Mouse (Mus musculus): ENCODE results near the gene Icam1. TPM values are rescaled to one million over a fixed set of nuclear protein-coding genes. Genes with fewer than 3 reads are reported as not detected.
"Not testable (repeated sequence)": the region's sequence is repeated elsewhere in the genome, so short reads cannot be mapped to it uniquely, and the experiment has no call there.

The Icam1 gene
- total and polyA plus RNA-seq, 3 experiments: 70.6 to 202 (median 102) TPM

- in situ Hi-C loops (cut with MboI; ENCODE audit: low pct_ligation_motif_present, low pct_unique_long_range_greater_than_20kb, low sequenced_read_pairs): loop anchor here (10.0 kb wide), 1 partner anchor 134 kb away; the partner anchor contains the start of gene Cdc37
- Histone ChIP-seq H3K9me3 (replicated peaks; ENCODE audit: low read length) (no peaks in the 10 kb centered on the region), H3K4me3 (replicated peaks in 1 of 3; ENCODE audit: low read depth in 2 of 3, low read length in 2 of 3, poor library complexity in 1 of 3) (no peak overlapping the region), H3K4me1 (ENCODE audit: control insufficient read depth in 1 of 2, insufficient read depth in 2 of 2) (peaks cover 7 to 15% of the 10 kb centered on the region in 2 experiments; a peak in 3 of 4 replicates), H3K36me3 (replicated peaks in 1 of 2; ENCODE audit: control insufficient read depth in 1 of 2, insufficient read depth in 1 of 2, low read length in 1 of 2) (peaks cover 33 to 39% of the 10 kb centered on the region in 2 experiments), H3K4me2 (ENCODE audit: insufficient read depth, low read depth, poor library complexity, severe bottlenecking) (no peak overlapping the region), H3K27me3 (replicated peaks) (no peaks in the 10 kb centered on the region), H3K9ac (ENCODE audit: insufficient read depth, low read depth) (no peak overlapping the region), H3K79me2 (replicated peaks; ENCODE audit: control insufficient read depth, extremely low read depth, insufficient read depth, poor library complexity, severe bottlenecking) (no peaks in the 10 kb centered on the region; the same call in 1 of the 2 replicates), H3K27ac (ENCODE audit: insufficient read depth, low read depth) (no peak overlapping the region)
- TF ChIP-seq HCFC1 (IDR thresholded peaks at IDR 0.05; ENCODE audit: low read depth, low read length) (no peak), EP300 (IDR thresholded peaks at IDR 0.05; ENCODE audit: low read length) (no peak), POLR2A (IDR thresholded peaks at IDR 0.05; ENCODE audit: low read depth, low read length) (no peak), SMC3 (IDR thresholded peaks at IDR 0.05; ENCODE audit: low read depth, low read length) (no peak), MAZ (IDR thresholded peaks at IDR 0.05; ENCODE audit: low read depth, low read length) (no peak), KAT2A (IDR thresholded peaks at IDR 0.05; ENCODE audit: insufficient replicate concordance, low read length) (no peak)
- dilution Hi-C loops (cut with MboI; ENCODE audit: extremely low pct_ligation_motif_present, extremely low pct_unique_long_range_greater_than_20kb, low sequenced_read_pairs): no loop called here
- no peak for DNase-seq (ENCODE audit: extremely low read depth)
Observed at GRCm38 (mm10) chr9:21010362-21010761, 5.4 kb upstream of the Icam1 start.

GRCm38 (mm10) chr9:21010939-21011541 lies 4.7 kb upstream of the Icam1 start:
- H3K4me2 ChIP-seq (ENCODE audit: insufficient read depth, low read depth, poor library complexity, severe bottlenecking); H3K79me2 ChIP-seq (replicated peaks; ENCODE audit: control insufficient read depth, extremely low read depth, insufficient read depth, poor library complexity, severe bottlenecking); H3K9ac ChIP-seq (ENCODE audit: insufficient read depth, low read depth); DNase-seq (ENCODE audit: extremely low read depth); H3K27me3 ChIP-seq (replicated peaks); H3K27ac ChIP-seq (ENCODE audit: insufficient read depth, low read depth); H3K4me3 ChIP-seq (replicated peaks in 1 of 3; ENCODE audit: low read depth in 2 of 3, low read length in 2 of 3, poor library complexity in 1 of 3); dilution Hi-C loops (cut with MboI; ENCODE audit: extremely low pct_ligation_motif_present, extremely low pct_unique_long_range_greater_than_20kb, low sequenced_read_pairs); H3K9me3 ChIP-seq (replicated peaks; ENCODE audit: low read length): not testable (repeated sequence)
- TF ChIP-seq ZNF384 (IDR thresholded peaks at IDR 0.05; ENCODE audit: low read depth, low read length) (peak; percentile 62), CTCF (conservative IDR thresholded peaks at IDR 0.05 in 1 of 2, IDR thresholded peaks at IDR 0.05 in 1 of 2; ENCODE audit: low read depth in 2 of 2, low read length in 2 of 2) (peak in 1 of 2 experiments; percentile 30; a peak in 1 of 4 replicates)
- Histone ChIP-seq H3K4me1 (ENCODE audit: control insufficient read depth in 1 of 2, insufficient read depth in 2 of 2) (peaks cover 7 to 15% of the 10 kb centered on the region in 2 experiments; a peak in 3 of 4 replicates), H3K36me3 (replicated peaks in 1 of 2; ENCODE audit: control insufficient read depth in 1 of 2, insufficient read depth in 1 of 2, low read length in 1 of 2) (peaks cover 28 to 33% of the 10 kb centered on the region in 2 experiments)
- in situ Hi-C loops (cut with MboI; ENCODE audit: low pct_ligation_motif_present, low pct_unique_long_range_greater_than_20kb, low sequenced_read_pairs): loop anchor here (10.0 kb wide), 1 partner anchor 134 kb away; the partner anchor contains the start of gene Cdc37

GRCm38 (mm10) chr9:21011846-21012312 lies 3.9 kb upstream of the Icam1 start:
- Histone ChIP-seq H3K27me3 (replicated peaks) (no peaks in the 10 kb centered on the region), H3K36me3 (replicated peaks in 1 of 2; ENCODE audit: control insufficient read depth in 1 of 2, insufficient read depth in 1 of 2, low read length in 1 of 2) (peaks cover 21 to 25% of the 10 kb centered on the region in 2 experiments), H3K9me3 (replicated peaks; ENCODE audit: low read length) (no peaks in the 10 kb centered on the region), H3K27ac (ENCODE audit: insufficient read depth, low read depth) (no peak overlapping the region), H3K9ac (ENCODE audit: insufficient read depth, low read depth) (no peak overlapping the region), H3K79me2 (replicated peaks; ENCODE audit: control insufficient read depth, extremely low read depth, insufficient read depth, poor library complexity, severe bottlenecking) (peaks cover 10% of the 10 kb centered on the region), H3K4me2 (ENCODE audit: insufficient read depth, low read depth, poor library complexity, severe bottlenecking) (no peak overlapping the region), H3K4me1 (ENCODE audit: control insufficient read depth in 1 of 2, insufficient read depth in 2 of 2) (peaks cover 7 to 15% of the 10 kb centered on the region in 2 experiments; a peak in 3 of 4 replicates), H3K4me3 (replicated peaks in 1 of 3; ENCODE audit: low read depth in 2 of 3, low read length in 2 of 3, poor library complexity in 1 of 3) (no peak overlapping the region)
- no peak for DNase-seq (ENCODE audit: extremely low read depth)
- in situ Hi-C loops (cut with MboI; ENCODE audit: low pct_ligation_motif_present, low pct_unique_long_range_greater_than_20kb, low sequenced_read_pairs): loop anchor here (10.0 kb wide), 1 partner anchor 133 kb away; the partner anchor contains the start of gene Cdc37
- TF ChIP-seq ETS1 (conservative IDR thresholded peaks at IDR 0.05; ENCODE audit: low read depth, low read length): no peak
- dilution Hi-C loops (cut with MboI; ENCODE audit: extremely low pct_ligation_motif_present, extremely low pct_unique_long_range_greater_than_20kb, low sequenced_read_pairs): no loop called here

Data from CH12.LX (cell line).